Mouse (Mus musculus) intestine, postnatal 0 days (tissue): ENCODE measurements at regions not wholly inside any gene's neighbourhood (a gene's known extent, or its start where the extent isn't known, plus 50 kb on each side); places are given as distances from the start of the nearest gene placed in this dataset.

Experiments used
- ATAC-seq: fragments of 200-750 bp; cut with Nextera tagmentation; 2 replicates; pipeline ENCODE4 v1.8.0; 2017; ENCODE audit warnings: mild to moderate bottlenecking, moderate TSS enrichment, moderate library complexity
- H3K27ac ChIP-seq: fragments of 300-500 bp; sonication (generic); 2 replicates; pipeline ENCODE4 v1.5.1; 2014; ENCODE audit warnings: mild to moderate bottlenecking, low read depth, low read length, moderate library complexity
- H3K27me3 ChIP-seq: fragments of 300-500 bp; sonication (generic); replicated peaks from 2 replicates; pipeline ENCODE4 v1.6.1; 2014; ENCODE audit warnings: low read length, mixed read lengths; ENCODE audit not compliant: control insufficient read depth, insufficient read depth
- H3K36me3 ChIP-seq: fragments of 300-500 bp; sonication (generic); 2 replicates; pipeline ENCODE4 v1.6.1; 2014; ENCODE audit warnings: mild to moderate bottlenecking, moderate library complexity; ENCODE audit not compliant: control insufficient read depth, insufficient read depth
- H3K4me1 ChIP-seq: fragments of 300-500 bp; sonication (generic); replicated peaks from 2 replicates; pipeline ENCODE4 v1.6.1; 2014; ENCODE audit warnings: antibody characterized with exemption, low read length, mixed read lengths; ENCODE audit not compliant: control insufficient read depth, insufficient read depth
- H3K4me2 ChIP-seq: fragments of 300-500 bp; sonication (generic); replicated peaks from 2 replicates; pipeline ENCODE4 v1.6.1; 2014; ENCODE audit warnings: low read depth, mild to moderate bottlenecking, moderate library complexity
- H3K4me3 ChIP-seq: fragments of 300-500 bp; sonication (generic); 2 replicates; pipeline ENCODE4 v1.5.1; 2014; ENCODE audit warnings: low read depth, low read length
- H3K9ac ChIP-seq: fragments of 300-500 bp; sonication (generic); 2 replicates; pipeline ENCODE4 v1.6.1; 2014; ENCODE audit warnings: mild to moderate bottlenecking, low read depth, low read length
- H3K9me3 ChIP-seq: fragments of 300-500 bp; sonication (generic); 2 replicates; pipeline ENCODE4 v1.6.1; 2016; ENCODE audit warnings: mixed run types; ENCODE audit not compliant: control insufficient read depth
- CTCF ChIP-seq: sonication (generic); IDR thresholded peaks from 2 replicates; pipeline ENCODE4 v1.5.1; 2016; ENCODE audit warnings: low read depth, mild to moderate bottlenecking, control low read depth, antibody characterized with exemption, moderate library complexity
- WGBS: fragments of 180-500 bp; shearing (Covaris S2); extraction: QIAGEN DNeasy Blood & Tissue Kit; methylation state at CpG from one replicate; pipeline ENCODE4 v1.1.7; 2014; 5-methylcytosine and 5-hydroxymethylcytosine counted together

DNA sequence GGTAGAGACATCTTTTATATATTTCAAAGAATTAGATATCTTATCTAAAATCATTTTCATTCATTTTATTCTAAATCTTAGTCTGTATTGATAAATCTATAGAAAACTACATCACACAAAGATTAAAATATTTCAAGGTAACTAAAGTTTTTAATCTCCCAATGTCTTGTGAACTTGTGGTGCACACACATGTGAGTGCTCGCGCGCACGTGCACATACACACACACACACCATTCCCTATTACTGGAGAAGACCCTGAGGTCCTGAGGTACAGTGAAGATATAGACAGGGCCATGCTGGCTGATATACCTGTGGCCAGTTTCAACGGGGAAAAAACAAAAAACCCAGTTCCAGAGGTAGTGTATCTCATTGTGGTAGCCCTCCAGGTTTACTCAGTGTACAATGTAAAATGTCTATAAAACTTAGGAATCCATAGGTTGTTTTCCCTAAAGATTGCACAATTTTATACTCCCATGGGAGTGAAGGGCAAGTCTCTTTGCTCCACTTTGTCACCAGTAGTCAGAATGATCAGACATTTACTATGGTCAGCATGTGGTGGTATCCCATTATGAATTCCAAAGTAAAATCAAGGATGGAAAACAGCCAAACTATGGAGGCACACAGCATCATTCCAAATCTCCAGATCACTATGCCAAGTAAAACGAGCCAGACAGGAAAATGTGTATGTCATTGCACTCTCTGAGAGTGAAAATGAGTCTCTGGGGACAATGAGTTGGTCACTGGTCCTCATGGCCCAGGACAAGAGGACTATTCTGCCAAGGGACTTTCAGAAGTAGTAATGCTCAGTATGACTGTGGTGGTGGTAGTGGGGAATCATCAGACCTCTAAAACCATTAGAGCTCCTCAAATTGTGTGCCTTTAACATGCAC, 53.0 kb upstream of the Cd93 start:
- Histone ChIP-seq H3K36me3 (no peaks in the 10 kb centered on the region), H3K4me3 (no peak overlapping the region), H3K27me3 (no peaks in the 10 kb centered on the region), H3K27ac (no peak overlapping the region), H3K4me1 (no peaks in the 10 kb centered on the region), H3K9me3 (no peaks in the 10 kb centered on the region), H3K4me2 (no peak overlapping the region), H3K9ac (no peak overlapping the region)
- no peak for TF ChIP-seq CTCF
- ATAC-seq: no peak
- WGBS: 86% methylated on average over 6 of the region's 6 CpGs

DNA sequence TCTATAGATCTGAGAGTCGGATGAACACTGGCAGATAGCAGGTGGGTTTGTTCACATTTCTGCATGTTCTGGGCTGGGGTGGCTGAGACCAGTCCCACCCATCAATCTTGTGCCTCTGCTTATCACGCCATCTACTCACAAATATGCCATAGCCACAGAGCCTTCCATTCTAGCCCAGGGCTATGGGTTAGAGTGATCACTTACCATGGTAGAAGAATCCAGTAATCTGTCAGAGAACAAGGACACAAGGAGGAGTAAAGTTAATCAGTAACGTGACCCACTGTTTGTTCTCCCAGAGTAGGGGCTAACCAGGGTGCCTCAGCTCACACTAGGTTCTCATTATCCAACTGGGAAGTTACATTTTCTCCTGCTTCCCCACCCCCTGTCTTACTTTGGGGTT, 52.1 kb upstream of the Cd93 start:
- no peak overlapping the region for H3K9ac ChIP-seq
- no peak for ATAC-seq

DNA sequence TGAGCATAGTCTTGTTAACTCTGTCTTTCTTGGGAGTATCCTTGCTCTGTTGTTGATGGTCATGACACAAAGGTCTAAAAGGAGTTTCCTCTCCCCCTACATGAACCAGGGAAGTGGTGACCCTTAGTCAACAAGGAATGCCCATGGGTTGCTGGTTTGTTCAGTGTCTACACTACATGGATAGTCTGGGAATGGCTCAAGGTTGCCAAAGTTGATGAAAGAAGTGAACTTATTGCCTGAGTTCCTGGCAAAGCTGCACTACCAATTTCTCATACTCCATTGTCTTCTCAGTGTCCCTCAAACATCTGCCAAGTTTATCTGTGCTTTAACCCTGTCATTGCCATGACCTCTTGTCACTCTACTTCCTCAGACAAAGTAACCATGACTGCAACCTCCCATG, 49.9 kb upstream of the Cd93 start:
- Histone ChIP-seq H3K9me3 (no peaks in the 10 kb centered on the region), H3K27ac (no peak overlapping the region), H3K27me3 (no peaks in the 10 kb centered on the region), H3K36me3 (no peaks in the 10 kb centered on the region), H3K9ac (no peak overlapping the region), H3K4me1 (no peaks in the 10 kb centered on the region), H3K4me2 (no peak overlapping the region), H3K4me3 (no peak overlapping the region)
- TF ChIP-seq CTCF: no peak
- ATAC-seq: no peak

More for the DNA sequence above, 52.1 kb upstream of the Cd93 start:
- no peaks in the 10 kb centered on the region for H3K36me3 ChIP-seq
- TF ChIP-seq CTCF: no peak
- no peaks in the 10 kb centered on the region for H3K27me3 ChIP-seq
- 38% methylated on average over 3 of the region's 3 CpGs for WGBS
- no peak overlapping the region for H3K4me3 ChIP-seq
- H3K4me2 ChIP-seq: no peak overlapping the region
- H3K27ac ChIP-seq: no peak overlapping the region
- no peaks in the 10 kb centered on the region for H3K4me1 ChIP-seq
- no peaks in the 10 kb centered on the region for H3K9me3 ChIP-seq
